Mouse (Mus musculus) stomach, embryonic 16.5 days (tissue): ENCODE measurements around the gene Ylpm1. TPM values are rescaled to one million over a fixed set of nuclear protein-coding genes. Genes with fewer than 3 reads are reported as not detected.
A peak's percentile ranks its signal among the peaks of the same experiment; 100 is the strongest.

Experiments used
- ATAC-seq: fragments of 200-750 bp; cut with Nextera tagmentation; 2 replicates; pipeline ENCODE4 v1.8.0; 2017; ENCODE audit warnings: moderate number of reproducible peaks, moderate TSS enrichment; ENCODE audit not compliant: insufficient read depth, low FRiP score
- H3K27ac ChIP-seq: fragments of 300-500 bp; sonication (generic); 2 replicates; pipeline ENCODE4 v1.5.1; 2014; ENCODE audit warnings: low read length
- H3K27me3 ChIP-seq: fragments of 300-500 bp; sonication (generic); 2 replicates; pipeline ENCODE4 v1.6.1; 2014; ENCODE audit warnings: low read length, control low read depth, mixed read lengths; ENCODE audit not compliant: control insufficient read depth, insufficient read depth
- H3K36me3 ChIP-seq: fragments of 300-500 bp; sonication (generic); 2 replicates; pipeline ENCODE4 v1.6.1; 2014; ENCODE audit warnings: low read length; ENCODE audit not compliant: control insufficient read depth, insufficient read depth
- H3K4me1 ChIP-seq: fragments of 300-500 bp; sonication (generic); 2 replicates; pipeline ENCODE4 v1.6.1; 2014; ENCODE audit warnings: low read length, control low read depth, mixed read lengths; ENCODE audit not compliant: control insufficient read depth, insufficient read depth
- H3K4me2 ChIP-seq: fragments of 300-500 bp; sonication (generic); 2 replicates; pipeline ENCODE4 v1.6.1; 2014; ENCODE audit warnings: low read depth, low read length, mixed read lengths
- H3K4me3 ChIP-seq: fragments of 300-500 bp; sonication (generic); replicated peaks from 2 replicates; pipeline ENCODE4 v1.5.1; 2014; ENCODE audit warnings: mild to moderate bottlenecking, low read length
- H3K9ac ChIP-seq: fragments of 300-500 bp; sonication (generic); 2 replicates; pipeline ENCODE4 v1.6.1; 2014; ENCODE audit warnings: low read length
- H3K9me3 ChIP-seq: fragments of 300-500 bp; sonication (generic); replicated peaks from 2 replicates; pipeline ENCODE4 v1.6.1; 2016; ENCODE audit warnings: low read length, control low read depth; ENCODE audit not compliant: control insufficient read depth
- WGBS: fragments of 180-500 bp; shearing (Covaris S2); extraction: QIAGEN DNeasy Blood & Tissue Kit; methylation state at CpG from one replicate; pipeline ENCODE4 v1.1.7; 2014; 5-methylcytosine and 5-hydroxymethylcytosine counted together
- polyA plus RNA-seq: library from polyadenylated mRNA; unstranded; fragments of >200 nt; fragmentation: Nextera tagmentation; extraction: Ambion mirVana; gene quantifications from 2 replicates; pipeline ENCODE4 v1.2.1, GENCODE M21; 2015

Gene Ylpm1
- polyA plus RNA-seq, 1 experiment from 2014 or later, result 22.3 TPM

DNA sequence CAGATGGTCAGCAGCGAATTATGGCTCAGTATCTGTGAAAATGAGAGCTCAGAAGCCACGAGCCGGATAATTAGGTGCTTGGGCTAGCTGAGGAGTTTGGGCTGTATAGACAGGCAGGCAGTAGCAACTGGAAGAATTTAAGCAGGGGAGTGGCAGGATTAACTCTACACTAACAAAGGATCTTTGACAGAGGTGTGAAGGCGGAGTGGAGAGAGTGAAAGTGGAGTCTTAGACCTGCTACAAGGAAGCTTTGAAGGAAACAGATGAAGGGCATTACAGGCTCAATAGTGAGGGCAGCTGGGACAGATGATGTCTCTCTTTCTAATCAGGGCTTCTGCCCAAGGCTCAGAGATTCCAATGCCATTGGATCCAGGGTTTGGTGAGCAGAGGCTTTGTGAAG is 113.3 kb downstream of the Ylpm1 start:
- Histone ChIP-seq H3K27ac (peak overlapping the region; percentile 87; the same call in 1 of the 2 replicates), H3K4me3 (no peak overlapping the region), H3K36me3 (no peaks in the 10 kb centered on the region), H3K4me2 (peak overlapping the region; percentile 84), H3K27me3 (no peaks in the 10 kb centered on the region), H3K9me3 (no peaks in the 10 kb centered on the region), H3K4me1 (peaks cover 28% of the 10 kb centered on the region), H3K9ac (no peak overlapping the region)
- ATAC-seq, result no peak
- 54% methylated on average over 4 of the region's 4 CpGs for WGBS

DNA sequence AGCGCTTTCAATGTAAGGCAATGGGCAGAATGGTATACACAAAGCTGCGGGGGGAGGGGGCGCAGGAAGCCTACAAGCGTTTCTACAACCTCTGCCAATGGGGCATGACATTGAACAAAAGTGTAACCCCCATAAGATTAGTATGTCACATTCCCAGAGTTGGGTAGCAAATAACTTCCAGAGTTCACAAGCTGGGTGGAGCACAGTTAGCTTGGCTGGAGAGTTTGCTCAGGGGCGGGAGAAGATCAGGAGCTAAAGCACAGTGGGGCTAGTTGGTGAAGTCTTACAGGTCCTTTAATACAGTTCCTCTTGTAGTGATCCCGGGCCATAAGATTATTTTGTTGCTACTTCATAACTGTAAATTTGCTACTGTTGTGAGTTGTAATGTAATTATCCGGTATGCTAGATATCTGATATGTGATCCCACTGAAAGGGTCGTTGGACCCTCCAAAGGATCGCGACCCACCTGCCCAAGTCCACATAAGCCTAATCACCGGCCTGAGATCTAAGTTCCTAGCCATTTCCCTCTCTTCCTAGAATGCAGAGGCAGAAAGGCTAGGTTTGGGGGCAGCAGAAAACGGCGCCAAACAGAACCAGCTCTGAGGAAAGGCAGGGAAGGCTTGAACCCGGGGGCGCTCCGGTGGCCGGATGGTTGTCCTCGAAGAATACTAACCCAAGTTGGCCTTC is 114.0 kb downstream of the Ylpm1 start:
- 11% methylated on average over 18 of the region's 18 CpGs for WGBS
- H3K27ac ChIP-seq, result peak overlapping the region; percentile 87
- H3K4me3 ChIP-seq, result peak overlapping the region; percentile 96
- H3K27me3 ChIP-seq, result no peaks in the 10 kb centered on the region
- H3K4me1 ChIP-seq, result peaks cover 30% of the 10 kb centered on the region
- H3K9me3 ChIP-seq, result no peaks in the 10 kb centered on the region
- H3K4me2 ChIP-seq, result peak overlapping the region; percentile 84
- no peaks in the 10 kb centered on the region for H3K36me3 ChIP-seq
- H3K9ac ChIP-seq, result peak overlapping the region; percentile 99
- ATAC-seq, result peak; percentile 35

DNA sequence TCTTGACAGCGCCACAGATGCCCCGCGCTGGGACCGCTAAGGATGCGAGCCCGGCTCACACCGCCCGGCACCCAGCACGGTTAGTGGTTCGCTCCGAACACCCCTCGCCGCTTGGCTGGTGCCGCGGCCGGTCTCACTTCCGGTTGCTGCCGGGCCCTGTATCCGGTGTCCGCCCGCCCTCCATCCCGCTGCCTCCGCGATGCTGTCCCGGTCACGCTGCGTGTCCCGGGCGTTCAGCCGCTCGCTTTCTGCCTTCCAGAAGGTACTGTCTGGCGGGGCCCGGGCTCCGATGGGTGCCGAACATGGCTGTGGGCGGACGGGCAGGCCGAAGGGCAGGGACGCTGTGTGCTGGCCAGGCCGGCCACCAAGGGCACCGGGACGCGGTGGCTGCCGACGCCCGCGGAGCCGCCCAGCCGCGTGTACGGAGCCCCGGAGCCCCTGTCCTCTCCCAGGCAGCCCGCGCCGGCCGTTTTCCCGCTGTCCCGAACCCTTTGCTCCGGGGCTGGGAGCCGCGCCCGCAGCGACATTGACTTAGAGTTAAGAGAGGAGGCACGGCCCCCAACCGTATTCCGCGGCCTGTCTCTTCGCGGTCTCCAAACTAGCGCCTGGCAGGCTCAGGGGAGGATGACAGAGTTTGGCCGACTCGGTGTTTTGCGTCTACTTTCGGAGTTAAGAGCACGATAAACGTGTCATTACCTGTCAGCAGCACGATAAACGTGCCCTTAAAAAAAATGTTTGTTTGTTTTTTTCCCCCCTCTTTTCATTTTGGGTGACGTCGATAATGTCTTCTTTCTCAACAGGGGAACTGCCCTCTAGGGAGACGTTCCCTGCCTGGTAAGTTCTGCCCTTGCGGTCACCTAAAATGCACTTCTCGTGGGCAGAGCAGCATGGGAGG is 114.8 kb downstream of the Ylpm1 start, which contains the start of the genes Prox2 and Dlst:
TSS of gene Prox2 (minus strand) at position 62 of the 895 bp plus-strand sequence.
TSS of gene Dlst (plus strand) at position 136 of the 895 bp plus-strand sequence.
- peak within 1 kb of the TSS; percentile 87 for H3K27ac ChIP-seq
- H3K36me3 ChIP-seq, result no peaks in the 10 kb centered on the region
- WGBS, result under 1% methylated on average over 83 of the region's 83 CpGs
- H3K4me2 ChIP-seq, result peak within 1 kb of the TSS; percentile 84
- peak within 1 kb of the TSS; percentile 96 for H3K4me3 ChIP-seq
- ATAC-seq, result peak; percentile 95
- H3K27me3 ChIP-seq, result no peaks in the 10 kb centered on the region
- peak within 1 kb of the TSS; percentile 99 for H3K9ac ChIP-seq
- H3K9me3 ChIP-seq, result no peaks in the 10 kb centered on the region
- peaks cover 32% of the 10 kb centered on the region for H3K4me1 ChIP-seq

GRCm38 (mm10) chr12:85112550-85113251 is 116.6 kb downstream of the Ylpm1 start:
- H3K4me1 ChIP-seq, result peaks cover 32% of the 10 kb centered on the region
- no peak for ATAC-seq

DNA sequence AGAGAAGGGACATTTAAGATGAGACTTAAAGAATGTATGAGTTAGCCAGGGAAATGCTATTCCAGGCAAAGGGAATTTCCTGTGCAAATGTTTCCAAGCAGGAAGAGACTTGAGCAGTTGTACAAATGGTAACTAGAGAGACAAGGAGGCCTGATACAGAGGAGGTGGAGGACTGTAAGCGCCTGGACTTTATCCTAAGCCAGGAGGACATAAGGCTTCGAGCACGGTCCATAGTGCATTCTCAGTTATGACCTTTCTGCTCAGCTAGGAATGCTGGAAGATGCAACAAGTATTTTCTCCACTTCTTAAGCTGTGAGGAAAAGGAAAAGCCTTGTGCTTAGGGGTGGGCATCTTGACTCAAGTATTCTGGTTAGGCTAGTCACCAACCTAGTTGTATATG is 117.2 kb downstream of the Ylpm1 start:
- WGBS, result 85% methylated on average over 3 of the region's 3 CpGs
- no peaks in the 10 kb centered on the region for H3K27me3 ChIP-seq

More at GRCm38 (mm10) chr12:85112550-85113251, 116.6 kb downstream of the Ylpm1 start:
- Histone ChIP-seq H3K9me3 (no peaks in the 10 kb centered on the region), H3K27ac (no peak overlapping the region), H3K9ac (no peak overlapping the region), H3K4me3 (no peak overlapping the region; the same call in 1 of the 2 replicates), H3K27me3 (no peaks in the 10 kb centered on the region), H3K36me3 (no peaks in the 10 kb centered on the region), H3K4me2 (peak overlapping the region; percentile 4; the same call in 1 of the 2 replicates)
- WGBS, result 76% methylated on average over 7 of the region's 7 CpGs

DNA sequence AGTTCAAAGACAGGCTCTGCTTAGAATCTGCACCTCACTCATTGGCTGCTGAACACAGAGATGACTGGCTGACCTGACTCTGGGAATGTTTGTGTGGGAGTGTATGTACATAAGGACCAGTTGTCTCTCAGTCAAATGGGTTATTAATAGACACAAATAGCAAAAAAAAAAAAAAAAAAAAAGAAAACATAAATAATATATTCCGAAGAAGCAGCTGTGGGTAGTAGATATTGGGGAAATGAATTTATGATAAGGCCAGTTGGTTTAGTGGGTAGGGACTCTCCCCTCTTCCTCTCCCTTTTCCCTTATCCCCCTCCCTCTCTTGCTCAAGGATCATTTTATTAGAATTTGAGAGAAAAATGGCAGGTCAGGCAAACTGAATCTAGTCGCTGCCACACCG is 117.8 kb downstream of the Ylpm1 start:
- Histone ChIP-seq H3K4me2 (no peak overlapping the region), H3K9ac (no peak overlapping the region), H3K27me3 (no peaks in the 10 kb centered on the region), H3K27ac (no peak overlapping the region), H3K4me1 (peaks cover 32% of the 10 kb centered on the region), H3K36me3 (no peaks in the 10 kb centered on the region; the same call in 1 of the 2 replicates), H3K4me3 (no peak overlapping the region), H3K9me3 (no peaks in the 10 kb centered on the region)
- 93% methylated on average over 3 of the region's 3 CpGs for WGBS
- no peak for ATAC-seq

More for the DNA sequence above, 117.2 kb downstream of the Ylpm1 start:
- Histone ChIP-seq H3K36me3 (no peaks in the 10 kb centered on the region; the same call in 1 of the 2 replicates), H3K9me3 (no peaks in the 10 kb centered on the region), H3K27ac (no peak overlapping the region), H3K4me1 (peaks cover 32% of the 10 kb centered on the region), H3K4me2 (no peak overlapping the region), H3K9ac (no peak overlapping the region), H3K4me3 (no peak overlapping the region)
- no peak for ATAC-seq

GRCm38 (mm10) chr12:85115678-85116077 is 119.6 kb downstream of the Ylpm1 start:
- no peaks in the 10 kb centered on the region for H3K27me3 ChIP-seq
- H3K9me3 ChIP-seq, result no peaks in the 10 kb centered on the region
- no peak overlapping the region for H3K4me2 ChIP-seq
- ATAC-seq, result no peak
- no peak overlapping the region for H3K4me3 ChIP-seq
- H3K9ac ChIP-seq, result no peak overlapping the region
- peaks cover 4% of the 10 kb centered on the region for H3K36me3 ChIP-seq
- H3K4me1 ChIP-seq, result peaks cover 25% of the 10 kb centered on the region
- WGBS, result 67% methylated on average over 7 of the region's 7 CpGs
- H3K27ac ChIP-seq, result no peak overlapping the region
